Mouse (Mus musculus) hindlimb bud, embryonic 11.5 days (tissue): ENCODE measurements at regions not wholly inside any gene's neighbourhood (a gene's known extent, or its start where the extent isn't known, plus 50 kb on each side); places are given as distances from the start of the nearest gene placed in this dataset.

ENCODE experiments used
- DNase-seq: peaks from one replicate; pipeline ENCODE4 v3.0.0-alpha.2; 2012; ENCODE audit warnings: low read depth, low spot score; ENCODE audit errors: extremely low spot score

- DNase-seq: no peak
Observed at GRCm38 (mm10) chr13:51016209-51016608, 84.5 kb upstream of the Spin1 start.

- no peak for DNase-seq
Observed at GRCm38 (mm10) chr13:51016956-51017703, 83.5 kb upstream of the Spin1 start.

- DNase-seq: no peak
Observed at GRCm38 (mm10) chr13:51017727-51018321, 82.9 kb upstream of the Spin1 start.

- DNase-seq: no peak
Observed at GRCm38 (mm10) chr13:51018366-51018765, 82.3 kb upstream of the Spin1 start.

GRCm38 (mm10) chr13:51022401-51023250 is 78.1 kb upstream of the Spin1 start:
- DNase-seq: no peak

GRCm38 (mm10) chr13:51023271-51023670 is 77.4 kb upstream of the Spin1 start:
- DNase-seq: no peak

- no peak for DNase-seq
Observed at GRCm38 (mm10) chr13:51026311-51026918, 74.3 kb upstream of the Spin1 start.

GRCm38 (mm10) chr13:51037850-51038450 is 62.7 kb upstream of the Spin1 start:
- no peak for DNase-seq

- no peak for DNase-seq
Observed at GRCm38 (mm10) chr13:51038955-51039354, 61.7 kb upstream of the Spin1 start.

GRCm38 (mm10) chr13:51041121-51041520 is 59.6 kb upstream of the Spin1 start:
- DNase-seq: no peak

GRCm38 (mm10) chr13:51042881-51043402 is 57.7 kb upstream of the Spin1 start:
- DNase-seq: no peak
